Mouse (Mus musculus) spleen, postnatal 36 days (tissue): ENCODE results near the gene Higd1c.

Source experiments
- DNase-seq, 2 experiments: peaks; one replicate each; pipeline ENCODE4 v3.0.0; 2022; ENCODE audit warnings: low spot score in 2 of 2, mixed read lengths in 1 of 2

Higd1c gene

GRCm38 (mm10) chr15:100410918-100411672 is 46.8 kb downstream of the Higd1c start:
- DNase-seq, result peak in 1 of 2 experiments; percentile 69

DNA sequence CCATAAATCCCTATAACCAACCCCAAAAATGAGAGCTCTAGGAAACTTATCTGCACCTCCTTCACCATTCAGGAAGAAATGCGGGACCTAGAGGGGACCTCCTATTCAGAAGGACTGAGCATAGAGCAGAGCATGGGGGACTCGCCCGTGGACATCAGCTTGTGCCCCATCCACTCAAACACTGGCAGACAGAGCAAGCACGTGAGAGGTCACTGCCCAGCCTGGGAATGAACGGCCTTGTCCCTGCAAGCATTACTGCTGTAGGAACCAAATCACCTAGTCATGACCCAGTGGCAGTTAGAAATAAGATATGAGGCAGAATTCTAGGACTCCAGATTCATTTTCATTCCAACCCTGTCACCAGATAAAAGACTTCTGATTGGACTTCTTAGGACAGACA is 47.4 kb downstream of the Higd1c start:
- no peak for DNase-seq

- DNase-seq, result no peak
Observed at GRCm38 (mm10) chr15:100413306-100413705, 49.0 kb downstream of the Higd1c start.

DNA sequence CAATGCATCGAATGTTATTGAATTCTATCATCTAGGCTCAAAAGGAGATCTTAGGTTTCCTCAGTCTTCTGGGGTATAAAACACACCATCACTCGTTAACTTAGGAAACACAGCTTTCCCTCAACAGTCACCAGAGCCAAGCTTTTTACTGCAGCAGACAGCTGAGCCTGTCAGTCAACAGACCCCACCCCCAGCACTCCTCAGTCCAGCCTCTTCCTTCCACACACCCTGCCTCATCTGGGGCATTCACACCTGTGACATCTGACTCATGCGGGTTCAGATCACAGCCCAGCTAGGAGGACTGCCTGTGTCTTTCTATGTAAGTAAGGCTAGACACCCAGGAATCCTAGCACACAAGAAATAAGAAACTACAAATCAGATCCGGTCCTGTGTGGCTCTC is 49.7 kb downstream of the Higd1c start:
- peak in 1 of 2 experiments; percentile 22 for DNase-seq

- DNase-seq, result no peak
Observed at GRCm38 (mm10) chr15:100414942-100415341, 50.6 kb downstream of the Higd1c start.

GRCm38 (mm10) chr15:100415684-100416083 is 51.3 kb downstream of the Higd1c start:
- no peak for DNase-seq

DNA sequence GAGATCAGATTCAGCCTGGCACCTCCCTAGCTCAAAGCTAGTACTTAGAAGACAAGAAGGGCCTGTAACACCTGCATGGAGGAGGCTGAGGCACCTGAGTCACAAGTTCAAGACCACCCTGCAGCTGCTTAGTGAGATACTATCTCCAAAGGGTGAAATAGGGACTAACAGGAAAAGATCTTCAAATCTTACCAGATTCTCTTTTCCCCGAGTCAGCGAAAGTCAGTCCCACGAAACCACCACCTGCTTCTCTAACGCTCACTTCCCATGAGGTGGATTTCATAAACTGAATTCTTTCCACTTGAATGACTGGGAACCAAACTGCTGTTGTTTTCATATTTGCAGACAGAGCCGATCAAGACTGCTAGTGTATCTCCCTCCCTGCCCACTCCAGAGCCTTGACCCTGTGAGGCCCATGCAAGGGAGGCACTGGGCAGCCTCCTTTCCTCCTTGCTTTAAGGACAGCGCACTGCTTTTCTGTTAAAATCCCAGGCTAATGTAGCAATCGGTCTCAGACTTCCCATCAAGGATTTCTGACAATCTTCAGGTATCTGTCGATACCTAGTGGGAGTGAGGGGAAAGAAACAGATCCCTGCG is 53.6 kb downstream of the Higd1c start:
- no peak for DNase-seq

DNA sequence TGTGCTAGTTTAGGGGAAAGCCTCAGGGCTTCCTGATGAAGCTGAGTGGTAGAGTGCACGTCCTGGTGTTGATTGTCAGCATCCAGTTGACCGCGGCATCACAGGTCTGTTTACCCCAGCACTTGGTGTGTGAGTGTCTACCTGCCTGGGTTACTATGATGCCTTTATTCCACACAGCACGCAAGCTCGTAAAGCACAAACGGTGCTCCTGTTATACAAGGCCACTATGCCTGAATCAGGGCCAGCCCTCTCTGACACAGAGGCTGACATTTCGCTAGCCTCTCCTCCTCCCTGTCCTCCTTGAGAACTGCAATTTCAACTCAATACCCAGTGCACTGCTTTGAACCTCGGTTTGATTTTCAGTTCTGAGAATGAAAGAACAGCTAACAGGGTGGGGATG is 55.0 kb downstream of the Higd1c start:
- no peak for DNase-seq

DNA sequence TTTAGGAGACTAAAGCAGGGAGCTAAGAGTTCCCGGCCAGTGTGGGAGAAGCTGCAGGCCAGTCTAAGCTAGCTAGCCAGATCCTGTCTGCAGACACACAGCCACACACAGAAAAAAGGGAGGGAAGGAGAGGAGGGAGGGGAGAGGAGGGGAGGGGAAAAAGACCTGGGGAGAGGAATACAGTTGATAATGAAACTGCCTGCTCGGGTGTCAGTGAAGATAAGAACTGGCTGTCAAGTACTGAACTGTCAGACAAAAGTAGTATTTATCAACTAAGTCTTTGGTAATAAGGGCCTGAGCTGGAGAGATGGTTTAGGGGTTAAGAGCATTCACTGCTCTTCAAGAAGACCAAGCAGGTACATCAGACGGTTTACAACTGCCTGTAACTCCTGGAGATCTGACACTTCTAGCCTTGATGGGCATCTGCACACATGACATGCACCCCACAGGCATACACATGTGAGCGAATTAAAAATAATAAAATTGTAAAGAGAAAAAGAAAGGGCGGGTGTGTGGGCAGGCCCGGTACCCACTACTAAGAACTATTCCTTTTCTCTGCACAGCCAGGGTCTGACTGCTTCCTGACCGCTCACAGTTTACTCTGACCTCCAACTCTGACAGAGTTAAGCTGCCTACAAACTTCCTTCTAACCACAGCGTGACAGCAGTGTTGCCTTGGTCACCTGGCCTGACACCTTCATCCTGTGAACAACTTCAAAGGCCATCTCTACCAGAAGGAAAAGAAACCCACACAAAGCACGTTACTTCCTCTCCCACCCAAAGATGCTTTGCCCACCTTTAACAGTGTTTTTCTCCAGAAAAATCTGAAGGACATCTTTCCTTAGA is 55.8 kb downstream of the Higd1c start:
- peak; percentile 24 to 48 for DNase-seq

DNA sequence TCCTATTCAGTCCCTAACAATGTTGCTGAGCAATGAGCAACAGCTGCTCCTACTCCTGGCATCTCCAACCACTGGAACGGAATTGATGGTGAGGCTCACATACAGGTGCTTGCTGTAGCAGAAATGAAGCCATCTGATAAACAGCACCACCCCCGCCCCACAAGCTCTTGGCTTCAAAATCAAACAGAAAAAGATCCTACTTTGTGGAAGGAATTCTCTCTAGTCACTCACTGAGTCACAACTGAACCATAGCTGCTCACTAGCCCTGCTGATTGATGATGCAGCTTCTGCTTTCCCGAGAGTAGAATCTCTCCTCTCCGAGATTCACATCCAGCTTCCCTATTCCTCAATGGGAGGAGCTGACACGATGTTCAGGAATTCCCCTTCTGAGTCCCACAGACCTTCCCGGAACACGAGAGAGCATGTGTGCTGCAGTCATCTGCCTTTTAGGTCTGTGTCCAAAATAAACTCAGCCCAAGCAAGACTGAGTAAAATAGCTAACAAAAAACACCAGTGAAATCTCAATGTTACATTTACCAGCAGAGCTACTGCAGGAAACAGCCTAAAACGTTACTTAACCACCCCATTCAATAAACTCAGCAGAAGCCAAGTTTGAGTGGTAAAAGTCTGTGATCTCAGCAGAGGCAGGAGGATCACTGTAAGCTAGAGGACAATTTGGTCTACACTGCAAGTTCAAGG is 56.9 kb downstream of the Higd1c start:
- DNase-seq, result peak in 1 of 2 experiments; percentile 18

DNA sequence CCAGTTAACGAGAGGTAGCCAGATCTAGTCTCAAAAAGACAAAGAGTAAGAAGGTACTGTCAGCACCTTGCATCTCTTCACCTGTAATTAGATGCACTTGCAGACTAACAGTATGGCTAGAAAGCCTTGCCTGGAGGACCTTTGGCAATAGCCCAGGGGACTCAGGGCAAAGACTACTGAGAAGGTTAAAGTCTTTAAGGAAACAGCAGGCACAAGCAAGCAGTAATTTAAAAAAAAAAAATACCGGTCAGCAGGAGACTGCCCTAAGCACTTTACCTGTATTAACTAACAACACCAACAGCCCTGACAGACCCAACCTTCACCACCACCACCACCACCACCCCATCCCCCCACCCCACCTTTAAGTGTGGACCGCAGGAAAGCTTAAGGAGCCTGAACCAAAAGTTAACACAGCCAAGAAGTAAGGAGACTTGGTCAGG is 57.4 kb downstream of the Higd1c start, which contains the start of gene Gm5475:
TSS of gene Gm5475 (plus strand) at position 390 of the 440 bp plus-strand sequence.
- peak in 1 of 2 experiments; percentile 6 for DNase-seq

DNA sequence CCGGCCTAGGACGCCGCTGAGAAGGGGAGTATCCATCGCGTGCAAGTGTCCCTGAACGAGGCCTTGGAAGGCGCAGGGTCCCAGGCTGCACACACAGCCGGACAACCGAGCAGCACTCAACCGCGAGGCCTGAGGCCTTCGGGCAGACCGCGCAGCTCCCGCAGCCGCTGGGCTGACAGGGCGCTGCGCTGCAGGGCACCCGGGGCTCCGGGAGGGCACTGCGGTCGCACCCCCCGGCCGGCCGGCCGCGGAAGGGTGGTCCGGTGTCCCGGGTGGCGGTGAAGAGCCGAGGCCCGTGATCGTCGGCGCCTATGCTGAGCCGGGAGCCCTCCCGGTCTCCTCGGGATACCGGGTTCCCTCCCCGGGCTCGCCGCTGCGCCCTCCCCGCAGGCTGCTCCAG is 58.1 kb downstream of the Higd1c start:
- peak in 1 of 2 experiments; percentile 6 for DNase-seq

GRCm38 (mm10) chr15:100422899-100423860 is 58.8 kb downstream of the Higd1c start:
- DNase-seq, result peak; percentile 95

DNA sequence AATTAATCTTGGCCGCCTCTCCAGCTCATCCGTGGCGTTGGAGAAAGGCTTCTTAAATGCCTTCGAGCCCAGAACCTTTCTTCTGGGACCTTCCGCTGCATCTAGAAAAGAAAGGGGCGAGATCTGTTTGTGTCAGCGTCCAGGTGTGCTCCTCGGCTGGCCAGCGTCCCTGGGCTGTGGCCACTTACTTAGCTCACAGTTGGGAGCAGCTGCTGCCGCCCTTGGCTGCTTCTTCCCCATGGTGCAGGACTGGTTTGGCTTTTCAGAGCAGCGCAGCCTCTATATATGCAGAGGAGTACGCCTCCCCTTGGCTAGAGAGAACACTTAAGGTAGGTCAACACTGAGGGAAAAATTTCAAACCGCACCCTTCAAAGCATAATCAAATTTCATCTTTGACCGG is 59.6 kb downstream of the Higd1c start:
- peak in 1 of 2 experiments; percentile 15 for DNase-seq

DNA sequence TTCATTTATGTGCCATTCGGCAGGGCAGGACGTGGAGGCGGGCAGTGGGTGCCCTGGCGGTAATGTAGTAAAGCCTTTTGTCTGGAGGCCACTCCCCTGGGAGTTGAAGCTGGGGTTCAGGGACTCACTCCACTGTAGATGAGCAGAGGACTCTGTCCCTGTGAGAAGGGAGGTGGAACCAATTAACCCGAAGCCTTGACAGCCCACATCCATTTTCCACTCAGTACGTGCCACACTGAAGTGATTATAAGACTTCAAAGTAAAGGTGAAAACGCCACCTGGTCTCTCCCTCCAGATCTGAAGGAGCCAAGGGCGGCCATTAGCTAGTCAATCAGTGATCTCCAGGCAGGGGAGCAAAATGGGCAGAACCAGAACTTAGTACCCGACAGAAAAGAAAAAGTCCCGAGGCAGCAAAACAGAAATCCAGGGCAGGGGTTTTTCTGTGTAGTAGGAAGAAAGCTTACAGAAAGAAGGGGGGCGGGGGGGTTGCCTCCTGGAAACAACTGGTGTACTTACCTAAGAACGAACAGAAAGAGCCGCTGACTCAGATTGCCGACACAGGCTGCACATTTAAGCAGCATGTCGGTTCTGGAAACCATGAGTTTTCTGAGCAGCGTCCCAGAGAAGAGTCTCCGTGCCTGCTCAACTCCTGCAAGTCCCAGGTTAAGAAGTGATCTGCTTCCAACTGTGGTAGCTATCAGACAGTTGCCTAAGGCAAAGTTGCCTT is 60.2 kb downstream of the Higd1c start, which contains the start of gene Slc11a2:
TSS of gene Slc11a2 (minus strand) at position 677 of the 727 bp plus-strand sequence.
- no peak for DNase-seq

DNA sequence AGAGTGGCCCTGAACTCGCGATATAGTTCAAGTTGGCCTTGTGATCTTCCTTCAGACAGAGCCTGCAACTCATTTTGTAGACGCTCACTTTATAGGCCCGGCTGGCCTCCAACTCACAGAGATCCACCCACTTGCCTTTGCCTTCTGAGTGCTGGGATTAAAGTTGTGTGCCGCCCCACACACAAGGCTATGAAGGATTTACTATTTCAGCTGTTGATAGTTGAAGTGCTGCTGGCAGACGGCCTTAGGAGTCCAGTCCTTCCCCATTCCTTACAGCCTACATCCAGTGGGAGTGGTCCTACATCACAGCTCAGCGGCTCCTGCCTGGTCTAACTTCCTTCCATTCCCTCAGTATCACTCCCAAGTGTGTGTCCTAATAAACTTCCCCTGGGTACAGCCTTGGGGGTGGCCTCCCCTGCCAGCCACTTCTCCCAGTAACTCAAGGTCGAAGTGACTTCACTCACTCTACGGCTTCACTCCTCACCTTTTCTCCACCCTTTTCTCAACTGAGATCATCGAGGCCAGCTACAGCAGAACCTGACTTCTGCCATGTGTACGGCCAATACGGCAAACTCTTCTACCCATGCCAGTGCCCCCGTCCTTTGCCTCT is 64.1 kb downstream of the Higd1c start:
- DNase-seq, result no peak

GRCm38 (mm10) chr15:100429959-100430565 is 65.7 kb downstream of the Higd1c start:
- no peak for DNase-seq

- DNase-seq, result no peak
Observed at GRCm38 (mm10) chr15:100433234-100433633, 68.9 kb downstream of the Higd1c start.
